Mouse (Mus musculus): ENCODE results near the gene Ptgds.

DNA sequence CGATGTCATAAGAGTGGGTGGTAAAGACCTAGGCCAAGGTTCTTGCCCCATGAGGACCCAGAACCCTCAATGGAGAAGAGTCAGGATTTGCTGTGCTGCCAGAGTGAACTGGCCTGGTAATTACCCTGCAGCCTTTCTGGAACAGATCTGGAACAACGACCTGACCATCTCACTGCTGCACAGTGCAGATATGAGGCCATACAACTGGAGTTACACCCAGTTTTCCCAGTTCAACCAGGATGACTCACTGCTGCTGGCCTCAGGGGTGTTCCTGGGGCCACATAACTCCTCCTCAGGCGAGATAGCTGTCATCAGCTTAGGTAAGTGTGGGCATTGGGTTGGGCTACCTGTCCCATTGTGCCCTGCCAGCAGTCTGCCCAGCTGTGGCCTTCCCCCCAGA is 32.9 kb upstream of the Ptgds start:
- TF ChIP-seq CTCF (IDR thresholded peaks at IDR 0.05) (no peak), EP300 (IDR thresholded peaks at IDR 0.05) (no peak)

Data from lung, postnatal 0 days (tissue).